Mouse (Mus musculus): Measurements from ENCODE around the gene Rfc2. TPM values are rescaled to one million over a fixed set of nuclear protein-coding genes. Genes with fewer than 3 reads are reported as not detected.

Gene Rfc2
- polyA plus RNA-seq, 2 experiments = 241 to 246 TPM

GRCm38 (mm10) chr5:134553951-134554546 lies 27.1 kb upstream of the Rfc2 start:
- H3K4me1 ChIP-seq (ENCODE audit: control insufficient read depth, insufficient read depth, low read length) = peaks cover 23% of the 10 kb centered on the region
- 89% methylated on average over 5 of the region's 5 CpGs for WGBS
- TF ChIP-seq POLR2A (IDR thresholded peaks at IDR 0.05; ENCODE audit: borderline replicate concordance, extremely low read depth, insufficient read depth, insufficient read length) = no peak
- no peak overlapping the region for H3K4me2 ChIP-seq (replicated peaks; ENCODE audit: low read depth, low read length, severe bottlenecking)
- DNase-seq (ENCODE audit: low spot score) (no peak), ATAC-seq (ENCODE audit: low FRiP score, low read depth) (no peak)
- no peaks in the 10 kb centered on the region for H3K36me3 ChIP-seq (ENCODE audit: control insufficient read depth, insufficient read depth, low read length)
- H3K9ac ChIP-seq (ENCODE audit: low read depth, low read length, severe bottlenecking) = no peak overlapping the region
- H3K9me3 ChIP-seq (ENCODE audit: control insufficient read depth, low read length) = no peaks in the 10 kb centered on the region
- H3K4me3 ChIP-seq (replicated peaks; ENCODE audit: low read length) = no peak overlapping the region
- no peaks in the 10 kb centered on the region for H3K27me3 ChIP-seq (ENCODE audit: control insufficient read depth, insufficient read depth, low read length)
- H3K27ac ChIP-seq (replicated peaks; ENCODE audit: low read depth, low read length) = no peak overlapping the region

DNA sequence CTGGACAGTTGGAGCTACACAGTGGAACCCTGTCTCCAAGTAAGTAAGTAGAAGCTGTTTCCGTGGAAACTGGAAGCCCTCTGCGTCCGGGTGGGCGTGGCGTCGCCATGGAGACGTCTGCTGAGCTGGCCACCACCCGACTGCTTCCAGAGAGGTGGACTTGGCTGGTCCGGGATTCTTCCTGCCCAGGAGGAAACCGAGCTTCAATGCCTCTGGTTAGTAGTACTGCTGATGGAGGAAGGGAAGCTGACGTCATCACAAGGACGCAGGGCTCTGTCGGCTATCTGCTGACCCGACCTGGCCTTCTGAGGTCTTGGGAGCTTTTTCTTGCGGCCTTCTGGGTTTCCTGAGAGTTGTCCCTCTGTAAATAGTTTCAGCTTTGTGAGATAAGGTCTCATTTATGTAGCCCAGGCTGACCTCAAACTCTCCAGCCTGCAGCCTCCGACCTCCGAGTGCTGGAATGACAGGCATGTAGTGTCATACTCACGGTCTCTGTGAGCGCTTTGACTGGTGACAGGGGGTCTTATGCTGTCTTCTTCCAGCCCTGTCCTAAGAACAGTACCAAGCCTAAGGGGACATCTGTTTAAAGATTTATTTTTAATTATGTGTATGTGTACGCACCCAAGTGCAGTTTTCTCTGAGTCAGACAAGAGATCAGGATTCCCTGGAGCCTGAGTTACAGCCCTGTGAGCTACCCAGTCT lies 25.6 kb upstream of the Rfc2 start:
- Histone ChIP-seq H3K4me2 (replicated peaks; ENCODE audit: low read depth, low read length, severe bottlenecking) (peak overlapping the region; percentile 26; the same call in 1 of the 2 replicates), H3K9ac (ENCODE audit: low read depth, low read length, severe bottlenecking) (peak overlapping the region; percentile 41), H3K9me3 (ENCODE audit: control insufficient read depth, low read length) (no peaks in the 10 kb centered on the region), H3K27ac (replicated peaks; ENCODE audit: low read depth, low read length) (no peak overlapping the region; the same call in none of the 2 replicates), H3K36me3 (ENCODE audit: control insufficient read depth, insufficient read depth, low read length) (no peaks in the 10 kb centered on the region), H3K27me3 (ENCODE audit: control insufficient read depth, insufficient read depth, low read length) (no peaks in the 10 kb centered on the region), H3K4me1 (ENCODE audit: control insufficient read depth, insufficient read depth, low read length) (peaks cover 21% of the 10 kb centered on the region), H3K4me3 (replicated peaks; ENCODE audit: low read length) (0 out of 2 replicates have a peak overlapping the region, but pooled peaks have one; percentile 2)
- WGBS = 13% methylated on average over 20 of the region's 20 CpGs
- ATAC-seq (ENCODE audit: low FRiP score, low read depth) = no peak
- TF ChIP-seq POLR2A (IDR thresholded peaks at IDR 0.05; ENCODE audit: borderline replicate concordance, extremely low read depth, insufficient read depth, insufficient read length) = no peak
- peak; percentile 71 for DNase-seq (ENCODE audit: low spot score)

GRCm38 (mm10) chr5:134560071-134560449 lies 21.1 kb upstream of the Rfc2 start, which contains the start of gene Syna:
TSS of gene Syna (minus strand) at chr5:134560171.
- no peak for ATAC-seq (ENCODE audit: low FRiP score, low read depth)
- Histone ChIP-seq H3K9me3 (ENCODE audit: control insufficient read depth, low read length) (no peaks in the 10 kb centered on the region), H3K4me3 (replicated peaks; ENCODE audit: low read length) (no peak within 1 kb of the TSS), H3K36me3 (ENCODE audit: control insufficient read depth, insufficient read depth, low read length) (no peaks in the 10 kb centered on the region), H3K9ac (ENCODE audit: low read depth, low read length, severe bottlenecking) (no peak within 1 kb of the TSS), H3K27me3 (ENCODE audit: control insufficient read depth, insufficient read depth, low read length) (no peaks in the 10 kb centered on the region), H3K27ac (replicated peaks; ENCODE audit: low read depth, low read length) (no peak within 1 kb of the TSS), H3K4me2 (replicated peaks; ENCODE audit: low read depth, low read length, severe bottlenecking) (no peak within 1 kb of the TSS), H3K4me1 (ENCODE audit: control insufficient read depth, insufficient read depth, low read length) (peaks cover 7% of the 10 kb centered on the region)
- DNase-seq (ENCODE audit: low spot score) = no peak
- WGBS = 84% methylated on average over 7 of the region's 7 CpGs
- TF ChIP-seq POLR2A (IDR thresholded peaks at IDR 0.05; ENCODE audit: borderline replicate concordance, extremely low read depth, insufficient read depth, insufficient read length) = no peak

DNA sequence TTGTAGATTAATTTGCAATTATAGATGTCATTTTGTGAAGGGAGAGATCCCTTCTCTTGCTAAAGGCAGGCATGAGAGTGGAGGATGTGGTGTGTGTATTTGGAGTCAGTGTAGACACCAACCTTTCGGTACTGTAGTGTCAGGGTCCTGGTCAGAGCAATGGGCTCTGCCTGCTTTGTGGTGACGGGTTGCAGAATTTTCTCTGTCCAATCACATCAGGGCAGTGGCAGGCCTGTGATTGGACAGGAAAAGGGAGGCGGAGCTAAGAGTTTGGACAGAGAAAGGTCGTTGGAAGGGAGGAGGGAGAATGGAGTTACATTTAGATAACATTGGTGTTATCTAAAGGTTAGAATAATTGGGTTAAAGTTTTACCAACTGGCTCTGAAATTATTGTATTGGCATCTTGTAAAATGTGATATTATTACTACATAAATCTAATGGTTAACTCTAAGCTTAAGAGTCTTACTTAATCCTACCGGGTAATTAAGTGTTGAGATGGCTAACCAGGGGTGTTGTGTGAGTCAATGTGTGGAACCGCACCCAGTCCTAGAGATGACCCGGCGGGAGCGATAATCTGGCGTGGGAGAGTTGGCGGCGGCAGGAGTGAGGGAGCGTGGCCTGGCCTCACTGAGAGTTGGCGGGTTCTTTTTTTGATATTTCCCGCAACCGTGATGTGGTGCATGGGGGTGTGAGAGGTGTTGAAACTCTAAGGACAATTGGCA lies 20.6 kb upstream of the Rfc2 start:
- ATAC-seq (ENCODE audit: low FRiP score, low read depth) (no peak), DNase-seq (ENCODE audit: low spot score) (no peak)
- no peak overlapping the region for H3K4me3 ChIP-seq (replicated peaks; ENCODE audit: low read length)
- no peak for TF ChIP-seq POLR2A (IDR thresholded peaks at IDR 0.05; ENCODE audit: borderline replicate concordance, extremely low read depth, insufficient read depth, insufficient read length)
- no peaks in the 10 kb centered on the region for H3K9me3 ChIP-seq (ENCODE audit: control insufficient read depth, low read length)
- 81% methylated on average over 16 of the region's 16 CpGs for WGBS
- H3K9ac ChIP-seq (ENCODE audit: low read depth, low read length, severe bottlenecking) = no peak overlapping the region
- H3K36me3 ChIP-seq (ENCODE audit: control insufficient read depth, insufficient read depth, low read length) = no peaks in the 10 kb centered on the region
- H3K27me3 ChIP-seq (ENCODE audit: control insufficient read depth, insufficient read depth, low read length) = no peaks in the 10 kb centered on the region
- H3K4me2 ChIP-seq (replicated peaks; ENCODE audit: low read depth, low read length, severe bottlenecking) = no peak overlapping the region
- no peak overlapping the region for H3K27ac ChIP-seq (replicated peaks; ENCODE audit: low read depth, low read length)
- peaks cover 2% of the 10 kb centered on the region for H3K4me1 ChIP-seq (ENCODE audit: control insufficient read depth, insufficient read depth, low read length)

DNA sequence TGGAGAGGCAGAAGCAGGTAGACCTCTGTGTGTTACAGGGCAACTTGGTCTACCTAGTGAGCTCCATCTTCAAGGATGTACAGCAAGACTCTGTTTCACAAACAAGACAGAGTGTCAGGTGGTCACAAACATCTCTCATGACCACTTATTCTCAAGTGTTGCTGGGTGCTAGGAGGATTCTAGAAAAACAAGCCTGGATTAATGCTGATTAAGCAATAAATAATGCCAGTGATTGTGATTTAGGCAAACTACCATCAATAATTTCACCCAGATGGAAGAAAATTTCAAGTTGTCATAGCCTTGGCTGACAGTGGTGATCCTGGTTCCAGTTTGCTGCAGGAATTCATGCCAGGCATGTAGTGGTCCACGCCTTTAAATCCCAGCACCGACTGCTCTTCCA lies 16.9 kb upstream of the Rfc2 start:
- Histone ChIP-seq H3K36me3 (ENCODE audit: control insufficient read depth, insufficient read depth, low read length) (no peaks in the 10 kb centered on the region), H3K27me3 (ENCODE audit: control insufficient read depth, insufficient read depth, low read length) (no peaks in the 10 kb centered on the region), H3K27ac (replicated peaks; ENCODE audit: low read depth, low read length) (no peak overlapping the region), H3K9ac (ENCODE audit: low read depth, low read length, severe bottlenecking) (no peak overlapping the region), H3K9me3 (ENCODE audit: control insufficient read depth, low read length) (no peaks in the 10 kb centered on the region), H3K4me2 (replicated peaks; ENCODE audit: low read depth, low read length, severe bottlenecking) (no peak overlapping the region), H3K4me1 (ENCODE audit: control insufficient read depth, insufficient read depth, low read length) (no peaks in the 10 kb centered on the region), H3K4me3 (replicated peaks; ENCODE audit: low read length) (no peak overlapping the region)
- TF ChIP-seq POLR2A (IDR thresholded peaks at IDR 0.05; ENCODE audit: borderline replicate concordance, extremely low read depth, insufficient read depth, insufficient read length) = no peak
- ATAC-seq (ENCODE audit: low FRiP score, low read depth) (no peak), DNase-seq (ENCODE audit: low spot score) (no peak)
- WGBS = 100% methylated on average over 2 of the region's 2 CpGs

Measured in limb, embryonic 14.5 days (tissue).